ENCODE assay signal across 8 mouse cellular contexts in genomic region chr3:129724961-129725501, GRCm38 (mm10). TPM values are rescaled to one million over a fixed set of nuclear protein-coding genes. Genes with fewer than 3 reads are reported as not detected.
A peak's percentile ranks its signal among the peaks of the same experiment; 100 is the strongest.
DNase-seq lines count a peak whose midpoint lies in the region; ATAC-seq and TF ChIP-seq lines count a peak whose summit lies in the region.

No protein-coding gene starts in this region.

- H3K4me2 ChIP-seq in hindbrain, postnatal 0 days (ENCODE audit: low read depth, low read length): peak overlapping the region; percentile 66

- H3K27me3 ChIP-seq in hindbrain, postnatal 0 days (ENCODE audit: insufficient read depth, low read length): no peaks in the 10 kb centered on the region

- H3K9me3 ChIP-seq in hindbrain, postnatal 0 days (ENCODE audit: low read length): no peaks in the 10 kb centered on the region

- no peak for TF ChIP-seq CTCF in gastrocnemius, adult 2 months (IDR thresholded peaks at IDR 0.05)
- no peak for TF ChIP-seq CTCF in hindbrain, postnatal 0 days (IDR thresholded peaks at IDR 0.05; ENCODE audit: low read depth)
- no peak for TF ChIP-seq CTCF in left cerebral cortex, adult 2 months (IDR thresholded peaks at IDR 0.05)

- intact Hi-C loops in gastrocnemius, adult 2 months (cut with DNase I): loop anchor here (10.0 kb wide), 1 partner anchor 100 kb away; the partner anchor contains the start of gene Rrh
- intact Hi-C loops in left cerebral cortex, adult 2 months (cut with DNase I): loop anchor here (5.0 to 10.0 kb wide), 2 partner anchors 102 to 350 kb away; no protein-coding TSS in a partner anchor

- H3K4me1 ChIP-seq in hindbrain, postnatal 0 days (ENCODE audit: insufficient read depth, low read length): no peaks in the 10 kb centered on the region

- peak overlapping the region; percentile 98 for H3K27ac ChIP-seq in gastrocnemius, adult 2 months
- H3K27ac ChIP-seq in hindbrain, postnatal 0 days: peak overlapping the region; percentile 71
- H3K27ac ChIP-seq in left cerebral cortex, adult 2 months: peak overlapping the region; percentile 91

- no peaks in the 10 kb centered on the region for H3K36me3 ChIP-seq in hindbrain, postnatal 0 days (ENCODE audit: insufficient read depth, low read length)

- H3K4me3 ChIP-seq in gastrocnemius, adult 2 months: peak overlapping the region; percentile 73
- peak overlapping the region; percentile 46 for H3K4me3 ChIP-seq in hindbrain, postnatal 0 days (ENCODE audit: low read length)
- peak overlapping the region; percentile 67 for H3K4me3 ChIP-seq in left cerebral cortex, adult 2 months

- peak; percentile 94 for DNase-seq in ZHBTc4 (ENCODE audit: low read depth, low spot score)
- DNase-seq in gastrocnemius, adult 2 months: peak; percentile 95
- DNase-seq in hindbrain, postnatal 0 days (ENCODE audit: low spot score): peak; percentile 98
- peak; percentile 88 to 91 for DNase-seq in left cerebral cortex, adult 2 months (ENCODE audit: extremely low spot score in 1 of 2, low spot score in 2 of 2)
- DNase-seq in right cerebral cortex, adult 2 months (ENCODE audit: low spot score in 2 of 2): peak; percentile 93 to 97
- DNase-seq in urinary bladder, postnatal 14 days (ENCODE audit: low spot score): peak; percentile 92

- WGBS in hindbrain, postnatal 0 days: under 1% methylated on average over 24 of the region's 24 CpGs

- H3K9ac ChIP-seq in hindbrain, postnatal 0 days (replicated peaks; ENCODE audit: low read length): peak overlapping the region; percentile 34; the same call in 1 of the 2 replicates

- peak; percentile 95 for ATAC-seq in common myeloid progenitor, adult 5-6 weeks (replicated peaks; ENCODE audit: low read depth, poor library complexity, severe bottlenecking)
- ATAC-seq in hindbrain, postnatal 0 days: peak; percentile 99
- peak; percentile 96 for ATAC-seq in megakaryocyte, adult 5-6 weeks (ENCODE audit: poor library complexity, severe bottlenecking)

RNA-seq across cellular contexts. Expression of gene Egf, which starts 30.1 kb away (rescaled TPM):
- 0.82 and 2.7 TPM in 2 replicates for total RNA-seq in common myeloid progenitor, adult 5-6 weeks (2017)
- total RNA-seq in gastrocnemius, adult 2 months (2021): 10 to 100 TPM; 19.3 to 19.6 TPM
- total RNA-seq in hindbrain, postnatal 0 days (2014; rRNA removed): 1.2 and 1.3 TPM in 2 replicates
- polyA plus RNA-seq in hindbrain, postnatal 0 days (2015; fragmentation: Nextera tagmentation; extraction: Ambion mirVana): 1.2 and 1.9 TPM in 2 replicates
- total RNA-seq in left cerebral cortex, adult 2 months (2021): 1 to 10 TPM; 1.3 to 1.5 TPM
- total RNA-seq in megakaryocyte, adult 5-6 weeks (2015): 0.47 and 1.2 TPM in 2 replicates
- 0.16 and 0.95 TPM in 2 replicates for total RNA-seq in megakaryocyte, adult 5-6 weeks (2017)

Comparison
In these comparisons a context has a peak if more than half of its experiments do, and no peak if none do; other contexts are left out.
1. Peak in every context shown above with its lines: DNase-seq, ATAC-seq, H3K4me3 ChIP-seq and H3K27ac ChIP-seq.